Mouse (Mus musculus) cerebellum, adult 2 months (tissue): ENCODE results near the gene Ccdc97.

Experiments
- CTCF ChIP-seq: fragments of 200-500 bp; IDR thresholded peaks from 2 replicates; pipeline ENCODE4 v1.5.1; 2011; ENCODE audit warnings: low read depth, mild to moderate bottlenecking, control low read depth, low read length, moderate library complexity, borderline replicate concordance; ENCODE audit not compliant: insufficient read depth
- POLR2A ChIP-seq: fragments of 200-500 bp; IDR thresholded peaks from 2 replicates; pipeline ENCODE4 v1.6.1; 2011; ENCODE audit warnings: low read length, control low read depth, borderline replicate concordance; ENCODE audit not compliant: insufficient read depth

DNA sequence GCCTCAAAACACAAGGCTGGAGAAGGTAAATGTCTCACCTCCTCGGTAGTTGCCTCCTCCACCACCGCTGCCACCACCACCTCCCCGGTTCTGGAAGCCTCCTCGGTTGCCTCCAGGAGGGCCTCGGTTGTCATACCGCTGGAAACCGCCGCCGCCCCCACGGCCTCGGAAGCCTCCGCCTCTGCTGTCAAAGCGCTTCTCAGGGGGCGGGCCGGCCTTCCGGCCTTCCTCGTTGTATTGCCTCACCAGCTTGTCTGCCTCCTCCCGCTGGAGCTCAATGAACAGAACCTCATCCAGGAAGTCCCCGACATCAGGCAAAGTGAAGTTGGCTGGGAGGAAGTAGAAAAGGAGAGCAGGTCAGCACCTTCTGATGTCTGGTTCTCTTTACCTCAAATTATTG, 7.0 kb upstream of the Ccdc97 start:
- no peak for TF ChIP-seq CTCF
- TF ChIP-seq POLR2A: no peak
